Mouse (Mus musculus) urinary bladder, postnatal 10 days (tissue): Measurements from ENCODE around the gene Sh2d7.

Experiments
- DNase-seq: peaks from one replicate; pipeline ENCODE4 v3.0.0; 2022; ENCODE audit warnings: low spot score

Gene Sh2d7

GRCm38 (mm10) chr9:54538684-54539083 is at the start of gene Sh2d7:
Gene Sh2d7 (plus strand): TSS chr9:54538984.
- DNase-seq: no peak

GRCm38 (mm10) chr9:54489599-54489998 is 49.2 kb upstream of the Sh2d7 start:
- DNase-seq: no peak

- no peak for DNase-seq
These were observed 48.4 kb upstream of the Sh2d7 start for GRCm38 (mm10) chr9:54490431-54490830.

- no peak for DNase-seq
These were observed 39.5 kb upstream of the Sh2d7 start for GRCm38 (mm10) chr9:54499291-54499690.

DNA sequence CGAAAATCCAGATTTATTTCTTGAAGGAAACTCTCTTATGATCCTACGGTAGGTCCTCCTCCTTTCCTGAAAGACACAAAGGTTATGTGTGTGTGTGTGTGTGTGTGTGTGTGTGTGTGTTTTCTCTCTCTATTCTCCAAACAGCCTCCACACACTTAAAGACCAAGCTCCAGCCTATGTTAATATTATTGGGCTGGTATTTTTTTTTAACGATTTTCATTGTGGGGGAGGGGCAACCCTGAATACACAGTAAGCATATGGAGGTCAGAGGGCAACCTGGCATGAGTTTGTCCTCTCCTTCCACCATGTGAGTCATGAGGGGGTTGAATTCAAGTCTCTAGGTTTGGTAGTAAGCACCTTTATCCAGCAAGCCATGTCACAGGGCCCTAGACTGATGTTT is 39.0 kb upstream of the Sh2d7 start:
- DNase-seq: no peak

DNA sequence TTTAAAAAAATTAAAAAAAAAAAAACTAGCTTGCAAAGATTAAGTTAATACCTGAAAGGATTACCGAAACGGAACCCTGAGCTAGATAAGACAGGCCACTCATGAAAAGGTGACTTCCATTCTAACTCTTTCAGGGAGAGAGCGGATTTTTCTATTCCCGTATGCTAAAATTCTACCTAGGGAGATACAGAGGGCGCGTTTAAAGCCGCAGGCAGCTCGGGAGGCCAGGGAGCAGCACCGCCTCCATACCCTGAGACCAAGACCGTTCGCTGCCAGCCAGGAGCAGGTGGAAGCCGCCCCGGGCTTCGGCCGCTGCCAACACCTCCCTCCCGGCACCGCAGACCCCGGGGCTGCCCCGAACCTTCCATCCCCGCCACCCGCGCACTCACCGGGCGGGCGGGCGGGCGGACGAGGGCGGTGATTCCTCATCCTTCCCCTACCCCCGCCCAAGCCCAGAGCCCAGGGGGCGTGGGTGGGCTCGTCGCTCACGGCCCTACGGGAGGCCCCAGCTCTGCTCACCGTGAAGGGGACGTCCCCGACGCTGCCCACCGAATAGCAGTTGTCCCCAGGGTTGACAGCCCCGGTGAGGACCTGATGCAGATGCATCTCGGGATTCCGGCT is 37.8 kb upstream of the Sh2d7 start:
- DNase-seq: no peak

GRCm38 (mm10) chr9:54501453-54502110 is 37.2 kb upstream of the Sh2d7 start, which contains the start of gene Dmxl2:
Gene Dmxl2 (minus strand): TSS chr9:54501626.
- peak; percentile 49 for DNase-seq

GRCm38 (mm10) chr9:54502111-54502495 is 36.7 kb upstream of the Sh2d7 start:
- DNase-seq: no peak

DNA sequence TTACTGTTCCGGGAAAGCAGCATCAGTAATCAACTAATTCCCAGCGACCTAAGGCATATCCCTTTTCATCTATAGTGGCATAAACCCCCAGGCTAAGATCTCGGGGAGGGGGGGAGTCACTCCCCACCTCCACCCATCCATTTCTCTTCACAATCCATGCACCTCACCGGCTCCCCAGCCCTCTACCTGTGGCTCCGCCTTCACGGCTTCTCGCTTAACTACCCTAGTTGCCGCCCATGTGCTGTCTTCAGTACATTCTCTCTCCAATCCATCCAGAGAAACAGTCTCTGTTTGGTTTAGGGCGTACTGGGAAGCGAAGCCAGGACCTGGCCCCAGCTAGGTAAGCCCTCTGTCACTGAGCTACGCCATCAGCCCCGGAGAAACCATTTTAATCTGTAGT is 35.9 kb upstream of the Sh2d7 start:
- DNase-seq: no peak

- no peak for DNase-seq
These were observed 22.8 kb upstream of the Sh2d7 start for GRCm38 (mm10) chr9:54515991-54516390.

DNA sequence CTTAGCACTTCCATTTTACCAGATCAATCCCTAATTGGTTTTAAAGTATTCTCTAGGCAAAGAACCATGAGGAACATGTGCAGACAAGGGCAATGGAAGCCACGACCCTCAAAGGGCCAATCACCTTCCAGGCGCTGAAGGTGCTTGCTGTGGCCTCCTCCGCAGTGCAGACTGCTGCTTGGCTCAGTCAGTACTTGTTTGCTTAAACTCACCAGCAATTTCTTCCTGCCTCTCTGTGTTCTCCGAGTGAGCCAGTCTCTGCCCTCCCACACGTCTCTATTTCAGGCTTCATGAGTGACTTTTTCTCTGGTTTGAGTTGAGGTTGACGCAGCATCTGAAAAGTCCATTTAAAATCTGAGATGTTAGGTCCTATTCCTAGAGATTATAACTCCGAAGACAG is 19.9 kb upstream of the Sh2d7 start:
- DNase-seq: no peak

- no peak for DNase-seq
These were observed 18.5 kb upstream of the Sh2d7 start for GRCm38 (mm10) chr9:54520286-54520685.

- DNase-seq: no peak
These were observed 11.1 kb upstream of the Sh2d7 start for GRCm38 (mm10) chr9:54527694-54528093.

DNA sequence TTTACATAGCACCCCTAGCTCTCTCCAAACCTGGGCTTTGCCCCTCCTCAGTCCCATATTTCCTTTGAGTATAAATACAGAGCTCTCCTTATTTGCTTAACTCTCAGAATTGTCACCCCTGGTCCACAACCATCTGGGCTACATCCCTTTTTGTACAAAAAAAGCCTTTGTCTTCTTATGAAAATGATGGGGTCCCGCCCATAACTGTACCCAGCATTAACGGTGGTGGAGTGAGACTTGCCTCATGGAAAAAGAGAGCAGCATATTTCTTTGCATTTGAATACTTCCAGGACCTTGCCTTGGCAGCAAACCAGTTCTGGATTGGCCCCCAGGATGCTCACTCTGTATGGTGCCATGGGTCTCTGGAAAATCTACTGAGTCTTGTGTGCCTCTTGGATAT is 8.8 kb upstream of the Sh2d7 start:
- DNase-seq: no peak

GRCm38 (mm10) chr9:54530836-54531235 is 7.9 kb upstream of the Sh2d7 start:
- no peak for DNase-seq

DNA sequence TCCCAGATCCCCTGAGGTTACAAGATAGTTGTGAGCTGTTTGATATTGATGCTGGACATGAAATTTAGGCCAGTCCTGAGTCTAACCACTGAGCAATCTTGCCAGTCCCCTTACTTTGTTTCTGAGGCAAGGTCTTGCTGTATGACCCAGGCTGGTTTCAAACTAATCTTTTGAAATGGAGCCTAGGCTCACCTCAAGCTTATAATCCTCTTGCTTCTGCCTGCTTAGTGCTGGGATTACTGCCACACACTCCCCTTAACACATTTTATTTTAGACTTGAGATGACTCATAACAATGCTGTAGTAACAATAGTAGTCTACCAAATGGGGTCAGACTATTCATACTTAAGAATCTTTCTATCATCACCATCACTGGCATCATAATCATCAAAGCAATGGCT is 7.4 kb upstream of the Sh2d7 start:
- no peak for DNase-seq

DNA sequence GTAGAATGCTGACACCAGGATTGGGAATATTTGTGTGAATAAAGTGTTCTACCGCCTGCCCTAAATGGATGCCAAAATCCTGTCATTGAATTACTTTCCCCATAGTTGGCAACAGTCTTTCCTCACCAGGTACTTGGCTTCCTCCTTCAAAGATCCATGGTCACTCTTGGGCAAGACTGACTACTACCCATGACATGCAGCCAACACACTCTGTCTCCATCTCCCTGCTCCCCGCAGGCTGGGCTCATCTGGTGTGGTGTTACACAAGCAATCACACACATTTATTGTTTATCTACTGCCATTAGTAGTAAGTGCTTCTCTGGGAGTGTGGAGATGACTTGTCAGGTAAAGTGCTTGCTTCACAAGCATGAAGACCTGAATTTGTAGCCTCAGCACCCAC is 5.9 kb upstream of the Sh2d7 start:
- no peak for DNase-seq

GRCm38 (mm10) chr9:54533975-54534374 is 4.8 kb upstream of the Sh2d7 start:
- no peak for DNase-seq

- no peak for DNase-seq
These were observed 2.5 kb upstream of the Sh2d7 start for GRCm38 (mm10) chr9:54536236-54536635.

DNA sequence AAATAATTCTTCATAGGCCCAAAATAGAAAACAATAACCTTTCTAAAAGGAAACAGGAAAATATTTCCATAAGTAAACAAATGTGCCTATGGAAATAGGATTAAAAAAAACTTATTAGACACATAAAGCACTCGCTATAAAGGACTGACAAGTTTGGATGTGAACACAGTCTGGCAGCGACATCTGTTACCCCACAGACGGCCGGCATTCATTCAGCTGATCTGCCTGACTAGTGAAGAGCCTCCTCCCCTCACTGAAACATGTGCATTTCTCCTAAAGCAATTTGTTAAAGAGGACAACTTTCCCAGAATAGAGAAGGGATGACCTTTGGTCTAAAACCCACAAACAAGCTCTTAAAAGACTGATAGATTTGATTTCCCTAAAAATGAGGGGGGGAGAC is 1.8 kb upstream of the Sh2d7 start:
- no peak for DNase-seq

DNA sequence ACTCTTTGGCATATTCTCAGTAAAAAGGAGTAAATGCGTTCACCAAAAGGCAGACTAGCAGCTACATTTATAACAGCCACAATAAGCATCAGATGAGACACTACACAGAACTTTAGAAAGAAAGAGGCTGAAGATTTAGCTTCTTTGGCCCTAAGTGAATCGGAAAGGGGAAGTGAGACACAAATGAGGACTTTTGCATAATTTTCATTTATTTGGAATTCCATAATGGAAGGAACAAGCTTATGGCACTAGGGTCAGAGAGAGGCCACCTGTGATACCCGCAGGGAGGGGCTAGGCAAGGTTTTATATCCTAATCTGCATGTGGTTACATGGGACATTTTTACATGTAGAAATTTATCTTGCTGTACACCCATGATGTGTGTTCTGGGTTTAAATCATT is 1.3 kb upstream of the Sh2d7 start:
- no peak for DNase-seq

DNA sequence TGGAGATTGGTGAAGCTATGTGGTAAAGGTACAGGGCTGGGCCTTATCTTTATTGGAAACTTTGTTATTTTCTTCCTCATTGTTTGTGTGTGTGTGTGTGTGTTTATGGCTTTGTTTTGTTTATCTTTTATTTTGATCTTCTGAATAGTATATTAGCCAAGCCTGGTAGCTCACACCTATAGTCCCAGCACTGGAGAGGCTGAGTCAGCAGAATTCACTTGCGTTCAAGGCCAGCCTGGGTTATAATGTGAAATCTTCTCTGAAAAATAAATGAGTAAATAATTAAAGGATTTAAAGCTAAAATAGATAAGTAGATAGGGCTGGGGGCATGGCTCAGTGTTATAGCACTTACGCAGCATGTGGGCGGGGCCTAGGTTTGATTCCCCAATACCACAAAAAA is 540 bp upstream of the Sh2d7 start:
- no peak for DNase-seq

GRCm38 (mm10) chr9:54540801-54541200 is 2.0 kb downstream of the Sh2d7 start:
- DNase-seq: no peak
